Mouse (Mus musculus) small intestine, adult 2 months (tissue): ENCODE data around the gene Atg2b.

Experiments used
- CTCF ChIP-seq: fragments of 200-500 bp; IDR thresholded peaks from 2 replicates; pipeline ENCODE4 v1.5.1; 2012; ENCODE audit warnings: low read depth, mild to moderate bottlenecking, control low read depth, inconsistent platforms, low read length, moderate library complexity, mixed read lengths; ENCODE audit not compliant: insufficient replicate concordance, insufficient read length; ENCODE audit errors: extremely low read depth
- POLR2A ChIP-seq: fragments of 200-500 bp; IDR thresholded peaks from 2 replicates; pipeline ENCODE4 v1.6.1; 2012; ENCODE audit warnings: low read depth, mild to moderate bottlenecking, control low read depth, inconsistent platforms, low read length, moderate library complexity

DNA sequence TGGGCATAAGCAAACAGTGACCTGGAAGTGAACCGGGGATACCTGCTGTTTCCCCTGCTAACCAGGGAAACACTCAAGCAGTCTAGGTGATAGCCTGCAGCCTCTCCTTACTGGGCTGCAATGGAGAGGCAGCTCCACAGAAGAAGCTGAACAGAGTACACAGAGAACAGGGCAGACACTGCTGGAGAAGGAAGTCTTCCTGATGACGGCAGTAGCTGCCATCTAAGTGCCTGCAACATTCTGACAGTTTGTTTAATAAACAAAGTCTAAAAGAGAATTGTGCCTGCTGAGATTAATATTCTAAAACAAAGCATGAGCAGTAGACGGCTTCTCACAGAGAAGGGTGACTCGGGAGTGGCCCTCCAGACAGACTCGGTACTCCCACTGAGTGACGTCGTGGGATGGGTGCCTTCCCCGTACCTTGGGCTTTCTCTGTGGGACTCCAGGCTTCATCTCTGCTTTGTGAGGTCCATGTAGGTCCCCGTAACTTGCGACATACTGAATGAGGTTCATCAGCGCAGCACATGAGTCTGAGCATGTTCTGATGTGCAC is 42.2 kb downstream of the Atg2b start:
- TF ChIP-seq CTCF (no peak), POLR2A (no peak)
